Mouse (Mus musculus): Measurements from ENCODE around the gene Rftn1.

- no peak for TF ChIP-seq CTCF (IDR thresholded peaks at IDR 0.05; ENCODE audit: extremely low read depth, insufficient read depth, low read length)
- no peak for TF ChIP-seq POLR2A (IDR thresholded peaks at IDR 0.05; ENCODE audit: extremely low read depth, insufficient read depth, low read length)
Observed at GRCm38 (mm10) chr17:49993631-49994030, 196.8 kb downstream of the Rftn1 start.
